Mouse (Mus musculus) liver, embryonic 14.5 days (tissue): ENCODE measurements around the gene Smarca5. TPM values are rescaled to one million over a fixed set of nuclear protein-coding genes. Genes with fewer than 3 reads are reported as not detected.

Source experiments
- ATAC-seq: fragments of 200-750 bp; cut with Nextera tagmentation; 2 replicates; pipeline ENCODE4 v1.8.0; 2017; ENCODE audit warnings: moderate number of reproducible peaks, mild to moderate bottlenecking, moderate library complexity; ENCODE audit not compliant: insufficient read depth
- DNase-seq, 3 experiments: peaks; one replicate each; pipeline ENCODE4 v3.0.0-alpha.2; 2012 to 2013; ENCODE audit warnings: low read depth in 3 of 3, low spot score in 3 of 3
- H3K27ac ChIP-seq: fragments of 300-500 bp; sonication (generic); 2 replicates; pipeline ENCODE4 v1.5.1; 2014; ENCODE audit warnings: moderate library complexity, mild to moderate bottlenecking, control low read depth, inconsistent platforms
- H3K27me3 ChIP-seq: fragments of 300-500 bp; sonication (generic); 2 replicates; pipeline ENCODE4 v1.6.1; 2014; ENCODE audit warnings: mild to moderate bottlenecking, low read length, moderate library complexity; ENCODE audit not compliant: control insufficient read depth, insufficient read depth
- H3K36me3 ChIP-seq: fragments of 300-500 bp; sonication (generic); replicated peaks from 2 replicates; pipeline ENCODE4 v1.6.1; 2014; ENCODE audit warnings: low read depth; ENCODE audit not compliant: control insufficient read depth, insufficient read depth
- H3K4me1 ChIP-seq, 2 experiments: fragments of 200-500 bp in 1 of 2; fragments of 300-500 bp in 1 of 2; sonication (generic) in 1 of 2; replicated peaks; 2 replicates each; pipeline ENCODE4 v1.6.1; 2012 to 2014; ENCODE audit warnings: antibody characterized with exemption in 1 of 2, inconsistent platforms in 1 of 2, low read length in 1 of 2; ENCODE audit not compliant: control insufficient read depth in 2 of 2, insufficient read depth in 2 of 2
- H3K4me2 ChIP-seq: fragments of 300-500 bp; sonication (generic); 2 replicates; pipeline ENCODE4 v1.6.1; 2014; ENCODE audit warnings: low read depth, mild to moderate bottlenecking, control low read depth, moderate library complexity
- H3K4me3 ChIP-seq, 2 experiments: fragments of 200-500 bp in 1 of 2; fragments of 300-500 bp in 1 of 2; sonication (generic) in 1 of 2; 2 replicates each; pipeline ENCODE4 v1.5.1; 2012 to 2014; ENCODE audit warnings: low read depth in 2 of 2, low read length in 2 of 2, mild to moderate bottlenecking in 2 of 2, control low read depth in 1 of 2, inconsistent platforms in 1 of 2, moderate library complexity in 1 of 2; ENCODE audit not compliant: insufficient read depth in 1 of 2
- H3K9ac ChIP-seq: fragments of 300-500 bp; sonication (generic); replicated peaks from 2 replicates; pipeline ENCODE4 v1.6.1; 2014; ENCODE audit warnings: mild to moderate bottlenecking, control low read depth, moderate library complexity
- H3K9me3 ChIP-seq: fragments of 300-500 bp; sonication (generic); 2 replicates; pipeline ENCODE4 v1.6.1; 2016; ENCODE audit warnings: low read length, mixed read lengths; ENCODE audit not compliant: control insufficient read depth
- CTCF ChIP-seq: IDR thresholded peaks from 2 replicates; pipeline ENCODE4 v1.5.1; 2016; ENCODE audit warnings: antibody characterized with exemption, low read depth, control low read depth
- EP300 ChIP-seq: IDR thresholded peaks from 2 replicates; pipeline ENCODE4 v1.6.1; 2016; ENCODE audit warnings: antibody characterized with exemption, low read depth
- WGBS: fragments of 180-500 bp; shearing (Covaris S2); extraction: QIAGEN DNeasy Blood & Tissue Kit; methylation state at CpG from one replicate; pipeline ENCODE4 v1.1.7; 2014; ENCODE audit not compliant: insufficient replicate concordance; 5-methylcytosine and 5-hydroxymethylcytosine counted together
- polyA plus RNA-seq, 2 experiments: library from polyadenylated mRNA; depleted of rRNA in 1 of 2; stranded (reverse) in 1 of 2; unstranded in 1 of 2; fragments of >200 nt; fragmentation: Nextera tagmentation in 1 of 2; extraction: Ambion mirVana in 1 of 2; gene quantifications; 2 replicates each; pipeline versions ENCODE4 v1.2.1 to v1.2.3; 2012 to 2014

Gene Smarca5
- polyA plus RNA-seq, 2 experiments = 15.2 to 47.5 TPM

DNA sequence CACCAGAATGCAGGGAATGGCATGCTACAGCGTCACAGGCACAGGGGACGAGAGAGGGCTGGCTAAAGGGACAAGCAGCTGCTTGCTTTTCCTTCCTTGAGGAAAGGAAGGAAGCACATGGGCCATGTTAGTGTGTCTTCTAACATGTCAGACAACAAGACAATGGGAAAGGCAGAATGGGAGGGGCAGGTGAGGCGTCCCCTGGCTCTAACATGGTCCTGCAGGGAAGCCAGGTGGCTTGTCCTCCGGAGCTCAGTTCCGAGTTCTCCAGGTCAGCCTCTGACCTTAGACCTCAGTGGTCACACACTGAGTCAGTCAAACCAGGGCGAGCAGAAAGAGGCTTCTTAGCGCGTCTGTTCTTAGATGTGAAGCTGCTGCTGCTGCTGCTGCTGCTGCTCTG is 37.1 kb upstream of the Smarca5 start:
- no peak for TF ChIP-seq EP300
- no peak for TF ChIP-seq CTCF
- Histone ChIP-seq H3K9me3 (no peaks in the 10 kb centered on the region), H3K27ac (no peak overlapping the region), H3K36me3 (peaks cover 39% of the 10 kb centered on the region), H3K4me2 (no peak overlapping the region), H3K9ac (no peak overlapping the region), H3K4me1 (no peaks in the 10 kb centered on the region), H3K27me3 (no peaks in the 10 kb centered on the region), H3K4me3 (no peak overlapping the region)
- ATAC-seq (no peak), DNase-seq (no peak)
- WGBS = 78% methylated on average over 8 of the region's 8 CpGs

DNA sequence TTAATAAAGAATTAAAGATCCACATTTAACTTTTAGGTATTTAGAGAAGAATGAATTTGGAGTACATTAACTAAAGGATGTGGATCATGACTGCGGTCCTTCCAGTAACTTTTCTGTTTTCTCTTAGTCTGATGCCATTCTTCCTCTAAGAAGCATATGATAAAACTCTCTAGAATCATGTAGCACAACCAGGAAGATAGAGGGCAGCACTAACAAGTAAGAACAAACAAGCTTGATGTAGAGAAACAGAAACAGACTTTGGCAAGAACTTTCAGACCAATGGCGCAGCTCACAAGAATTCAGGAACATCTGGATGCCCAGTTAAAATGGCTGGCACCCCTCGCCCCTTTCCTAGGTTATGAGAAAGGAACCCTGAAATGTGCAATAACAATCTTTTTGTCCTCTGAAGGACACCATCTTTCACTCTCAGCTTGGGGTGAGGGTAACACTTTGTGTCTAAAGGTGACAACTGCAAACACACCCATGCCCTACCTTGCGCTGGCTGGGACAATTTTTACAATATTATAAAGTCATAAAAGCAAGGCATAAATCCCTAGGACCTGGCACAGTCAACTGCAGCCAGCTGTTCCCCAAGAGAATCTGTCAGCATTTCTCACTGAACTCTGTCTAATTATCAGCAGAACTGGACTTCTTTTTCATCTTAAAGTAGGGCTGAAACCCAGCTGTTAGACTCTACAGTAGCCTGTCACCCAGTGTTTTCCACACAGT is 33.6 kb upstream of the Smarca5 start:
- H3K36me3 ChIP-seq = peaks cover 58% of the 10 kb centered on the region
- H3K27me3 ChIP-seq = no peaks in the 10 kb centered on the region
- no peaks in the 10 kb centered on the region for H3K4me1 ChIP-seq
- no peak overlapping the region for H3K27ac ChIP-seq
- TF ChIP-seq EP300 (no peak), CTCF (peak; percentile 37; the same call in 1 of the 2 replicates)
- DNase-seq (no peak), ATAC-seq (no peak)
- H3K4me2 ChIP-seq = no peak overlapping the region
- no peaks in the 10 kb centered on the region for H3K9me3 ChIP-seq
- 80% methylated on average over 4 of the region's 4 CpGs for WGBS
- no peak overlapping the region for H3K9ac ChIP-seq
- no peak overlapping the region for H3K4me3 ChIP-seq

DNA sequence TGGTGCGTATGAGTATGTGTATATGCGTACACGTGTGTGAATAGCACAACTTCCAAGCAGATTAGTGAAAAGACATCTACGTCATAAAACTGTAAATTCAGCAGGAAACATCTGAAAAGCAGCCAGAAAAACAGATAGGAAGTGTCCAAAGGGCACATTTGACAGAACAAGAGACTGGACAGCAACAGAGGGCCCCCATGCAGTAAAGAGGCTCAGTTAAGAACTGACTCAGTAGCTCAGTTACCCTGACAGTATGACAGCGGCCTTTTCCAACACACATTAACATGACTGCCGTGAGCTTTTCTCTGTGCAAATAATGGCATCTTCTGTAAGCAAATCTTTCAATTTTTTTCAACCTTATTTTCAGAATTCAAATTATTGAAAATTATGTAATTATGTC is 29.2 kb upstream of the Smarca5 start:
- Histone ChIP-seq H3K36me3 (peaks cover 47% of the 10 kb centered on the region), H3K27ac (no peak overlapping the region), H3K4me1 (no peaks in the 10 kb centered on the region), H3K27me3 (no peaks in the 10 kb centered on the region), H3K4me2 (no peak overlapping the region), H3K9me3 (no peaks in the 10 kb centered on the region), H3K9ac (no peak overlapping the region), H3K4me3 (no peak overlapping the region)
- WGBS = 85% methylated on average over 6 of the region's 6 CpGs
- TF ChIP-seq CTCF = no peak
- no peak for TF ChIP-seq EP300
- ATAC-seq (no peak), DNase-seq (no peak)

DNA sequence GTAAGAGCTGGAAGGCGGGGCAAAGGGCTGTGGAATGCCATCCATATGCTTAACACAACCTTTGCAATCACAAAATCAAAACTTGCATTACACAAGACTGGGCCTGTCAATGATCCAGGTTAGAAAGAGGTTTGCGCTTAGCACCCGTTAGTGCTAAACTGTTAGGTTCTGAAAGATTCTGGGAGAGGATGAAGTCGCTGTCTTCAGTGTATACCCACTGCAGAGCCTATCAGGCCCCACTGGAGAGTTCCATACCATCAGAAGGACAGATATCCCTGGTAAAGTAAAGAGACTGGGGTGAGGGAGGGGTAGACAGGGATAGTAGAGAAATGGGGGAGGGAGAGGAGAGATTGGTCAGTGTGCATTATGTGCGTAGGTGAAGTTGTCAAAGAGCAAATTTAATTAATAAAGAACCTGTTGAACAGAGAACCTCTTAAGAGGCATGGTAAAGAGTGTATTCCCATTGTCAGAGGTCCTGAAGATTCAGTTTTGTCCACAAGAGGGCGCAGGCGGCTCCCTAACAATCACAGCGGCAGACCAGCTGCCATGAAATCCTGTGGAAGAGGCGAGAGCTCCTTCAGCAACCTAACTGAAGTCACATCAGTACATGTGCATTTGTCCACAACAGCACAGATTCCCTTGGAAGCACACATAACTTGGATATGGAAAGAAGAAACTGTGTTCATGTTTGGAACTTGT is 13.9 kb upstream of the Smarca5 start:
- peak; percentile 45; the same call in 1 of the 2 replicates for ATAC-seq

DNA sequence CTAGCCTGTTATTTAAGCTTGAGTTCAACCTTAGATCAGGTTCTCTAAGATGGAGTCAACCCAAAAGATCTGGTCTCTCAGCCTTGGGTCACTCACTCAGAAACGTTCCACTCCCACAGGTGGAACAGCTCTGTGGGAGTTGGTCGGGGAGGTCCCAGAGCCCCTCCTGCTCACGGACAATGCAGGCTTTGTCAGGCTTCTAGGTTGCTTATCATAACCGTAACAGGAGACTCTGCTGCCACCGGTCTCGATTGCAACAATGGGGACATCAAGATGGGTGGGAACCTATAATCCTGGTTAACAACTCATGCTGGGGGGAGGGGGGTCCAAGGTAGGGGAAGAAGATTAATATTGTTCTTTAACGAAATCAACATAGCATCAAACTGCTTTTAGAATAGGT is 13.1 kb upstream of the Smarca5 start:
- no peaks in the 10 kb centered on the region for H3K27me3 ChIP-seq
- H3K27ac ChIP-seq = no peak overlapping the region
- TF ChIP-seq EP300 (no peak), CTCF (no peak)
- no peak for ATAC-seq
- WGBS = 39% methylated on average over 7 of the region's 7 CpGs
- H3K4me2 ChIP-seq = no peak overlapping the region
- no peaks in the 10 kb centered on the region for H3K9me3 ChIP-seq
- H3K36me3 ChIP-seq = no peaks in the 10 kb centered on the region
- DNase-seq = no peak
- H3K4me1 ChIP-seq = no peaks in the 10 kb centered on the region; a peak in 1 of 4 replicates
- H3K4me3 ChIP-seq = no peak overlapping the region
- H3K9ac ChIP-seq = no peak overlapping the region

More for the DNA sequence above, 13.9 kb upstream of the Smarca5 start:
- H3K27me3 ChIP-seq = no peaks in the 10 kb centered on the region
- no peaks in the 10 kb centered on the region for H3K9me3 ChIP-seq
- H3K9ac ChIP-seq = no peak overlapping the region
- DNase-seq = peak; percentile 41 to 56 (median 51)
- H3K4me3 ChIP-seq = no peak overlapping the region
- WGBS = 24% methylated on average over 9 of the region's 9 CpGs
- no peaks in the 10 kb centered on the region for H3K36me3 ChIP-seq
- no peak overlapping the region for H3K27ac ChIP-seq
- TF ChIP-seq CTCF = peak; percentile 94
- no peak for TF ChIP-seq EP300
- no peaks in the 10 kb centered on the region; a peak in 1 of 4 replicates for H3K4me1 ChIP-seq
- no peak overlapping the region for H3K4me2 ChIP-seq
